Mouse (Mus musculus) heart, adult 10 weeks (tissue): ENCODE measurements around the gene Riok2. TPM values are rescaled to one million over a fixed set of nuclear protein-coding genes. Genes with fewer than 3 reads are reported as not detected.

Experiments
- polyA plus RNA-seq: library from polyadenylated mRNA; stranded (reverse); fragments of 350-450 nt; fragmentation: Illumina TruSeq; extraction: RNeasy Lipid Tissue Mini Kit (QIAGEN cat#74804); gene quantifications from one replicate; pipeline ENCODE4 v1.2.3, GENCODE M21; 2014; ENCODE audit warnings: low read depth, low replicate concordance

The Riok2 gene
- polyA plus RNA-seq = 21.1 TPM

GRCm38 (mm10) chr17:17373918-17374910 is at the start of gene Riok2:
Gene Riok2, plus strand, starts transcription at chr17:17374309.

GRCm38 (mm10) chr17:17402222-17403004 is 28.3 kb downstream of the Riok2 start, which contains the start of gene Lix1:
Gene Lix1, plus strand, starts transcription at chr17:17402672.

Other genes with a start within 250 kb of the Riok2 start
- gene Lix1, start 28.4 kb downstream of the Riok2 start, polyA plus RNA-seq = 4.8 TPM